Mouse (Mus musculus) forebrain, postnatal 0 days (tissue): ENCODE measurements around the gene Fbxl3. TPM values are rescaled to one million over a fixed set of nuclear protein-coding genes. Genes with fewer than 3 reads are reported as not detected.
A peak's percentile ranks its signal among the peaks of the same experiment; 100 is the strongest.

ENCODE experiments used
- ATAC-seq: fragments of 200-750 bp; cut with Nextera tagmentation; 2 replicates; pipeline ENCODE4 v1.8.0; 2017; ENCODE audit warnings: mild to moderate bottlenecking, moderate library complexity
- DNase-seq: peaks from one replicate; pipeline ENCODE4 v3.0.0-alpha.2; 2015
- H3K27ac ChIP-seq: fragments of 300-500 bp; sonication (generic); 2 replicates; pipeline ENCODE4 v1.5.1; 2014; ENCODE audit warnings: low read depth, mild to moderate bottlenecking, antibody characterized with exemption, low read length, moderate library complexity, mixed read lengths
- H3K27me3 ChIP-seq: fragments of 300-500 bp; sonication (generic); 2 replicates; pipeline ENCODE4 v1.6.1; 2014; ENCODE audit warnings: mild to moderate bottlenecking, low read length, mixed read lengths; ENCODE audit not compliant: insufficient read depth
- H3K36me3 ChIP-seq: fragments of 300-500 bp; sonication (generic); 2 replicates; pipeline ENCODE4 v1.6.1; 2014; ENCODE audit warnings: mild to moderate bottlenecking, moderate library complexity; ENCODE audit not compliant: insufficient read depth
- H3K4me1 ChIP-seq: fragments of 300-500 bp; sonication (generic); 2 replicates; pipeline ENCODE4 v1.6.1; 2014; ENCODE audit warnings: antibody characterized with exemption; ENCODE audit not compliant: insufficient read depth
- H3K4me2 ChIP-seq: fragments of 300-500 bp; sonication (generic); 2 replicates; pipeline ENCODE4 v1.6.1; 2014; ENCODE audit warnings: low read depth, mild to moderate bottlenecking, moderate library complexity
- H3K4me3 ChIP-seq: fragments of 300-500 bp; sonication (generic); 2 replicates; pipeline ENCODE4 v1.5.1; 2014; ENCODE audit warnings: low read depth, low read length, mixed read lengths
- H3K9ac ChIP-seq: fragments of 300-500 bp; sonication (generic); 2 replicates; pipeline ENCODE4 v1.6.1; 2014; ENCODE audit warnings: mild to moderate bottlenecking
- H3K9me3 ChIP-seq: fragments of 300-500 bp; sonication (generic); 2 replicates; pipeline ENCODE4 v1.6.1; 2016; ENCODE audit warnings: low read length
- CTCF ChIP-seq: sonication (generic); IDR thresholded peaks from 2 replicates; pipeline ENCODE4 v1.5.1; 2016; ENCODE audit warnings: antibody characterized with exemption, control low read depth, low read depth
- WGBS: fragments of 180-500 bp; shearing (Covaris S2); extraction: QIAGEN DNeasy Blood & Tissue Kit; methylation state at CpG from one replicate; pipeline ENCODE4 v1.1.7; 2014; 5-methylcytosine and 5-hydroxymethylcytosine counted together
- polyA plus RNA-seq: library from polyadenylated mRNA; unstranded; fragments of >200 nt; fragmentation: Nextera tagmentation; extraction: Ambion mirVana; gene quantifications from 2 replicates; pipeline ENCODE4 v1.2.1, GENCODE M21; 2015
- total RNA-seq: library from RNA; depleted of rRNA; stranded (reverse); fragments of >200 nt; gene quantifications from 2 replicates; pipeline ENCODE4 v1.2.3, GENCODE M21; 2014

The Fbxl3 gene
- total and polyA plus RNA-seq, 2 experiments from 2014 or later, result 22.7 to 77.4 TPM

- H3K9me3 ChIP-seq, result no peaks in the 10 kb centered on the region
- H3K4me2 ChIP-seq, result peak overlapping the region; percentile 46; the same call in 1 of the 2 replicates
- 0 out of 2 replicates have a peak overlapping the region, but pooled peaks have one; percentile 33 for H3K9ac ChIP-seq
- no peak for DNase-seq
- H3K27me3 ChIP-seq, result no peaks in the 10 kb centered on the region
- H3K36me3 ChIP-seq, result peaks cover 13% of the 10 kb centered on the region
- no peak overlapping the region for H3K4me3 ChIP-seq
- WGBS, result 52% methylated on average over 6 of the region's 6 CpGs
- H3K4me1 ChIP-seq, result peaks cover 19% of the 10 kb centered on the region
- TF ChIP-seq CTCF, result no peak
- no peak for ATAC-seq
- no peak overlapping the region for H3K27ac ChIP-seq
These were observed 2.7 kb downstream of the Fbxl3 start for GRCm38 (mm10) chr14:103096621-103097020.

- 91% methylated on average over 8 of the region's 8 CpGs for WGBS
- Histone ChIP-seq H3K27ac (no peak overlapping the region), H3K27me3 (no peaks in the 10 kb centered on the region), H3K9me3 (no peaks in the 10 kb centered on the region), H3K4me1 (peaks cover 19% of the 10 kb centered on the region), H3K4me3 (no peak overlapping the region), H3K4me2 (no peak overlapping the region), H3K9ac (no peak overlapping the region), H3K36me3 (peaks cover 20% of the 10 kb centered on the region)
- ATAC-seq (no peak), DNase-seq (no peak)
- TF ChIP-seq CTCF, result no peak
These were observed 3.5 kb downstream of the Fbxl3 start for GRCm38 (mm10) chr14:103095826-103096225.

GRCm38 (mm10) chr14:103095036-103095435, 4.3 kb downstream of the Fbxl3 start:
- WGBS, result 87% methylated on average over 8 of the region's 8 CpGs
- TF ChIP-seq CTCF, result no peak
- DNase-seq, result no peak
- Histone ChIP-seq H3K9ac (no peak overlapping the region), H3K27me3 (no peaks in the 10 kb centered on the region), H3K9me3 (no peaks in the 10 kb centered on the region), H3K4me1 (peaks cover 19% of the 10 kb centered on the region), H3K36me3 (peaks cover 22% of the 10 kb centered on the region), H3K4me2 (no peak overlapping the region), H3K27ac (no peak overlapping the region), H3K4me3 (no peak overlapping the region)
- no peak for ATAC-seq

- H3K36me3 ChIP-seq, result peaks cover 29% of the 10 kb centered on the region
- DNase-seq (no peak), ATAC-seq (no peak)
- H3K9ac ChIP-seq, result no peak overlapping the region
- H3K27me3 ChIP-seq, result no peaks in the 10 kb centered on the region
- no peak for TF ChIP-seq CTCF
- WGBS, result 87% methylated on average over 4 of the region's 4 CpGs
- no peak overlapping the region for H3K4me2 ChIP-seq
- H3K4me1 ChIP-seq, result peaks cover 19% of the 10 kb centered on the region
- no peak overlapping the region for H3K27ac ChIP-seq
- no peak overlapping the region for H3K4me3 ChIP-seq
- H3K9me3 ChIP-seq, result no peaks in the 10 kb centered on the region
These were observed 5.7 kb downstream of the Fbxl3 start for GRCm38 (mm10) chr14:103093670-103094069.

- Histone ChIP-seq H3K27me3 (no peaks in the 10 kb centered on the region), H3K36me3 (peaks cover 33% of the 10 kb centered on the region), H3K4me1 (peaks cover 19% of the 10 kb centered on the region), H3K4me2 (no peak overlapping the region), H3K27ac (no peak overlapping the region), H3K4me3 (no peak overlapping the region), H3K9ac (no peak overlapping the region), H3K9me3 (no peaks in the 10 kb centered on the region)
- ATAC-seq (no peak), DNase-seq (no peak)
- WGBS, result 85% methylated on average over 3 of the region's 3 CpGs
- TF ChIP-seq CTCF, result no peak
These were observed 6.1 kb downstream of the Fbxl3 start for GRCm38 (mm10) chr14:103093236-103093635.

- H3K27me3 ChIP-seq, result no peaks in the 10 kb centered on the region
- H3K9me3 ChIP-seq, result no peaks in the 10 kb centered on the region
- peaks cover 58% of the 10 kb centered on the region for H3K36me3 ChIP-seq
- peak; percentile 51 for DNase-seq
- no peak overlapping the region for H3K9ac ChIP-seq
- H3K4me1 ChIP-seq, result no peaks in the 10 kb centered on the region
- TF ChIP-seq CTCF, result peak; percentile 75
- no peak overlapping the region for H3K27ac ChIP-seq
- ATAC-seq, result no peak
- WGBS, result 66% methylated on average over 6 of the region's 6 CpGs
- no peak overlapping the region for H3K4me3 ChIP-seq
- H3K4me2 ChIP-seq, result no peak overlapping the region
These were observed 10.7 kb downstream of the Fbxl3 start for GRCm38 (mm10) chr14:103088624-103089023.

- no peak for TF ChIP-seq CTCF
- H3K9me3 ChIP-seq, result no peaks in the 10 kb centered on the region
- H3K4me1 ChIP-seq, result no peaks in the 10 kb centered on the region
- WGBS, result 93% methylated on average over 5 of the region's 5 CpGs
- DNase-seq (no peak), ATAC-seq (no peak)
- H3K27me3 ChIP-seq, result no peaks in the 10 kb centered on the region
- peaks cover 59% of the 10 kb centered on the region for H3K36me3 ChIP-seq
- H3K4me3 ChIP-seq, result no peak overlapping the region
- no peak overlapping the region for H3K9ac ChIP-seq
- no peak overlapping the region for H3K4me2 ChIP-seq
- no peak overlapping the region for H3K27ac ChIP-seq
These were observed 11.5 kb downstream of the Fbxl3 start for GRCm38 (mm10) chr14:103087846-103088245.
